Mouse (Mus musculus) forebrain, embryonic 16.5 days (tissue): ENCODE measurements around the gene Klrc2. TPM values are rescaled to one million over a fixed set of nuclear protein-coding genes. Genes with fewer than 3 reads are reported as not detected.
"Not testable (repeated sequence)": the region's sequence is repeated elsewhere in the genome, so short reads cannot be mapped to it uniquely, and the experiment has no call there.

Experiments used
- ATAC-seq: fragments of 200-750 bp; cut with Nextera tagmentation; 2 replicates; pipeline ENCODE4 v1.8.0; 2017; ENCODE audit warnings: mild to moderate bottlenecking, moderate library complexity
- H3K27ac ChIP-seq: fragments of 300-500 bp; sonication (generic); 2 replicates; pipeline ENCODE4 v1.5.1; 2014; ENCODE audit warnings: low read length, control low read depth
- H3K27me3 ChIP-seq: fragments of 300-500 bp; sonication (generic); replicated peaks from 2 replicates; pipeline ENCODE4 v1.6.1; 2014; ENCODE audit warnings: low read length; ENCODE audit not compliant: control insufficient read depth, insufficient read depth
- H3K36me3 ChIP-seq: fragments of 300-500 bp; sonication (generic); 2 replicates; pipeline ENCODE4 v1.6.1; 2014; ENCODE audit not compliant: control insufficient read depth, insufficient read depth
- H3K4me1 ChIP-seq: fragments of 300-500 bp; sonication (generic); replicated peaks from 2 replicates; pipeline ENCODE4 v1.6.1; 2014; ENCODE audit warnings: low read length; ENCODE audit not compliant: control insufficient read depth, insufficient read depth
- H3K4me2 ChIP-seq: fragments of 300-500 bp; sonication (generic); 2 replicates; pipeline ENCODE4 v1.6.1; 2014; ENCODE audit warnings: mild to moderate bottlenecking, low read length, control low read depth
- H3K4me3 ChIP-seq: fragments of 300-500 bp; sonication (generic); replicated peaks from 2 replicates; pipeline ENCODE4 v1.5.1; 2014; ENCODE audit warnings: mild to moderate bottlenecking, low read length, control low read depth
- H3K9ac ChIP-seq: fragments of 300-500 bp; sonication (generic); replicated peaks from 2 replicates; pipeline ENCODE4 v1.6.1; 2014; ENCODE audit warnings: low read depth, low read length, control low read depth
- H3K9me3 ChIP-seq: fragments of 300-500 bp; sonication (generic); 2 replicates; pipeline ENCODE4 v1.6.1; 2016; ENCODE audit warnings: low read length; ENCODE audit not compliant: control insufficient read depth
- WGBS: fragments of 180-500 bp; shearing (Covaris S2); extraction: QIAGEN DNeasy Blood & Tissue Kit; methylation state at CpG from one replicate; pipeline ENCODE4 v1.1.7; 2014; 5-methylcytosine and 5-hydroxymethylcytosine counted together
- polyA plus RNA-seq: library from polyadenylated mRNA; unstranded; fragments of >200 nt; fragmentation: Nextera tagmentation; extraction: Ambion mirVana; gene quantifications from 2 replicates; pipeline ENCODE4 v1.2.1, GENCODE M21; 2015

Gene Klrc2
- not detected in 2 replicates for polyA plus RNA-seq

- not testable (repeated sequence) for H3K27ac ChIP-seq, H3K4me2 ChIP-seq, H3K9ac ChIP-seq, H3K27me3 ChIP-seq, H3K9me3 ChIP-seq, ATAC-seq, H3K4me3 ChIP-seq, H3K4me1 ChIP-seq, H3K36me3 ChIP-seq
- WGBS, result 77% methylated on average over 4 of the region's 4 CpGs
These were observed at the start of gene Klrc2 for GRCm38 (mm10) chr6:129660589-129660988. Klrc2 (minus strand) TSS chr6:129660689.

- H3K4me2 ChIP-seq, H3K4me3 ChIP-seq, H3K4me1 ChIP-seq, H3K9ac ChIP-seq, H3K36me3 ChIP-seq, H3K27ac ChIP-seq, H3K9me3 ChIP-seq, ATAC-seq, H3K27me3 ChIP-seq: not testable (repeated sequence)
- WGBS, result 82% methylated on average over 10 of the region's 10 CpGs
These were observed 30.9 kb upstream of the Klrc2 start for GRCm38 (mm10) chr6:129691436-129691835.

- ATAC-seq, result no peak
- H3K4me3 ChIP-seq, result no peak overlapping the region
- WGBS, result 73% methylated on average over 1 of the region's 1 CpGs
These were observed 19.9 kb upstream of the Klrc2 start for GRCm38 (mm10) chr6:129680379-129680778.

GRCm38 (mm10) chr6:129678873-129679272 is 18.4 kb upstream of the Klrc2 start, which contains the start of gene Klrc1:
Klrc1 (minus strand) TSS chr6:129678973.
- Histone ChIP-seq H3K9ac (no peak within 1 kb of the TSS), H3K27me3 (no peaks in the 10 kb centered on the region), H3K4me1 (no peaks in the 10 kb centered on the region), H3K9me3 (no peaks in the 10 kb centered on the region), H3K4me3 (no peak within 1 kb of the TSS), H3K36me3 (no peaks in the 10 kb centered on the region), H3K27ac (no peak within 1 kb of the TSS), H3K4me2 (no peak within 1 kb of the TSS)
- WGBS, result 84% methylated on average over 3 of the region's 3 CpGs
- no peak for ATAC-seq

More at GRCm38 (mm10) chr6:129680379-129680778, 19.9 kb upstream of the Klrc2 start:
- H3K36me3 ChIP-seq, result no peaks in the 10 kb centered on the region
- no peaks in the 10 kb centered on the region for H3K4me1 ChIP-seq
- no peaks in the 10 kb centered on the region for H3K9me3 ChIP-seq
- no peaks in the 10 kb centered on the region for H3K27me3 ChIP-seq
- no peak overlapping the region for H3K4me2 ChIP-seq
- no peak overlapping the region for H3K27ac ChIP-seq
- no peak overlapping the region for H3K9ac ChIP-seq

- H3K4me3 ChIP-seq, H3K36me3 ChIP-seq, H3K9ac ChIP-seq, H3K4me2 ChIP-seq, H3K27me3 ChIP-seq, ATAC-seq, H3K9me3 ChIP-seq, H3K27ac ChIP-seq, H3K4me1 ChIP-seq: not testable (repeated sequence)
- WGBS, result no CpG with 5 or more reads among the region's 3 CpGs
These were observed 812 bp upstream of the Klrc2 start for GRCm38 (mm10) chr6:129661301-129661700.

- 100% methylated on average over 1 of the region's 3 CpGs for WGBS
- not testable (repeated sequence) for H3K27ac ChIP-seq, H3K4me2 ChIP-seq, H3K27me3 ChIP-seq, H3K4me1 ChIP-seq, H3K4me3 ChIP-seq, H3K9me3 ChIP-seq, ATAC-seq, H3K36me3 ChIP-seq, H3K9ac ChIP-seq
These were observed 16.4 kb downstream of the Klrc2 start for GRCm38 (mm10) chr6:129644054-129644453.

- 79% methylated on average over 3 of the region's 3 CpGs for WGBS
- ATAC-seq, result not testable (repeated sequence)
These were observed 17.3 kb downstream of the Klrc2 start, which contains the start of gene Klrc3 for GRCm38 (mm10) chr6:129643237-129643636. Klrc3 (minus strand) TSS chr6:129643337.

GRCm38 (mm10) chr6:129631046-129631445 is 29.4 kb downstream of the Klrc2 start:
- 90% methylated on average over 2 of the region's 2 CpGs for WGBS
- not testable (repeated sequence) for H3K9ac ChIP-seq, H3K27ac ChIP-seq, H3K27me3 ChIP-seq, ATAC-seq, H3K4me2 ChIP-seq, H3K4me1 ChIP-seq, H3K9me3 ChIP-seq, H3K36me3 ChIP-seq, H3K4me3 ChIP-seq

More at GRCm38 (mm10) chr6:129643237-129643636, 17.3 kb downstream of the Klrc2 start, which contains the start of gene Klrc3:
- not testable (repeated sequence) for H3K4me1 ChIP-seq, H3K4me3 ChIP-seq, H3K36me3 ChIP-seq, H3K27ac ChIP-seq, H3K9me3 ChIP-seq, H3K27me3 ChIP-seq, H3K9ac ChIP-seq, H3K4me2 ChIP-seq

GRCm38 (mm10) chr6:129623735-129624134 is 36.8 kb downstream of the Klrc2 start, which contains the start of gene Klrk1:
Klrk1 (minus strand) TSS chr6:129623864.
- Histone ChIP-seq H3K4me1 (no peaks in the 10 kb centered on the region), H3K27me3 (no peaks in the 10 kb centered on the region), H3K36me3 (no peaks in the 10 kb centered on the region), H3K9ac (no peak within 1 kb of the TSS), H3K27ac (no peak within 1 kb of the TSS), H3K4me2 (no peak within 1 kb of the TSS), H3K4me3 (no peak within 1 kb of the TSS), H3K9me3 (no peaks in the 10 kb centered on the region)
- WGBS, result 79% methylated on average over 4 of the region's 4 CpGs
- ATAC-seq, result no peak

- no peak overlapping the region for H3K4me3 ChIP-seq
- no peak overlapping the region for H3K4me2 ChIP-seq
- no peaks in the 10 kb centered on the region for H3K9me3 ChIP-seq
- H3K4me1 ChIP-seq, result no peaks in the 10 kb centered on the region
- H3K27ac ChIP-seq, result no peak overlapping the region
- H3K36me3 ChIP-seq, result no peaks in the 10 kb centered on the region
- H3K9ac ChIP-seq, result no peak overlapping the region
- H3K27me3 ChIP-seq, result no peaks in the 10 kb centered on the region
- no peak for ATAC-seq
These were observed 52.1 kb downstream of the Klrc2 start for GRCm38 (mm10) chr6:129608372-129608771.
